ENCODE assay signal across 15 mouse cellular contexts in the genomic region with DNA sequence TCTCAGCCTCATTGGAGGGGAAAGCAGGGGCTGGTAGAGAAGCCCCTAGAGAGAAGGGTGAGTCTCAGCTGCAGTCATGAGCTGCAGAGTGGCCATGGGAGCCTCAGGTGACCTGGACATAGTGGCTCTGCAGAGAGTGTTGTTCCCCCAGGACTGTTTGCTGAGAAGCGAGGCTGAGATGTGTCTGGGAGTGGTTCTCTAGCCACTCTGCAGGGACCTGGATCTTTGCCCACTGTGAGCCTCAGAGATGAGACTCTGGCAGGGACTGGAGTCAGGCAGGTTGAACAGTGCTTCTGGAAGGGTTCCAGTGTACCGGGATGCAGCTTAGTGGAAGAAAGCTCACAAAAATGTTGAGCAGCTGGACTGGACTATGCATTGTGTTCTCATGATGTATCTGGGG.
DNase-seq lines count a peak whose midpoint lies in the region; ATAC-seq and TF ChIP-seq lines count a peak whose summit lies in the region.
"Had no signal": no experiment of that assay in that cellular context is flagged by ENCODE, and none has a peak within 500 bp of the region (broad histone marks: within the 10 kb centered on the region; RNA-seq: fewer than 3 reads in every experiment).

No protein-coding gene starts in this region.

- ATAC-seq in stomach, embryonic 16.5 days (ENCODE audit: insufficient read depth, low FRiP score), result no peak
- no peak for ATAC-seq in stomach, postnatal 0 days (ENCODE audit: low FRiP score, low TSS enrichment)
- ATAC-seq: CD4-positive, CD25-positive, alpha-beta regulatory T cell, adult 4 months; lung, postnatal 0 days had no signal

- no peaks in the 10 kb centered on the region for H3K9me3 ChIP-seq in stomach, embryonic 16.5 days (replicated peaks; ENCODE audit: control insufficient read depth, low read length)
- no peaks in the 10 kb centered on the region for H3K9me3 ChIP-seq in stomach, postnatal 0 days (ENCODE audit: control insufficient read depth, low read length)
- H3K9me3 ChIP-seq: embryonic facial prominence, embryonic 13.5 days; hindbrain, embryonic 15.5 days; limb, embryonic 13.5 days had no signal

- no peak for TF ChIP-seq CTCF in stomach, postnatal 0 days (IDR thresholded peaks at IDR 0.05; ENCODE audit: low read depth)

- H3K27me3 ChIP-seq in stomach, embryonic 16.5 days (ENCODE audit: control insufficient read depth, insufficient read depth, low read length), result no peaks in the 10 kb centered on the region
- H3K27me3 ChIP-seq in stomach, postnatal 0 days (ENCODE audit: control insufficient read depth, insufficient read depth, low read length), result no peaks in the 10 kb centered on the region
- H3K27me3 ChIP-seq: embryonic facial prominence, embryonic 13.5 days; hindbrain, embryonic 15.5 days; limb, embryonic 13.5 days had no signal

- H3K4me1 ChIP-seq in stomach, embryonic 16.5 days (ENCODE audit: control insufficient read depth, insufficient read depth, low read length), result no peaks in the 10 kb centered on the region
- no peaks in the 10 kb centered on the region for H3K4me1 ChIP-seq in stomach, postnatal 0 days (replicated peaks; ENCODE audit: control insufficient read depth, insufficient read depth)
- H3K4me1 ChIP-seq: embryonic facial prominence, embryonic 13.5 days; limb, embryonic 13.5 days had no signal

- no peak for TF ChIP-seq EP300 in stomach, postnatal 0 days (optimal IDR thresholded peaks at IDR 0.05)

- H3K9ac ChIP-seq in stomach, embryonic 16.5 days (ENCODE audit: low read length), result no peak overlapping the region
- H3K9ac ChIP-seq in stomach, postnatal 0 days (ENCODE audit: low read length), result no peak overlapping the region
- H3K9ac ChIP-seq: embryonic facial prominence, embryonic 13.5 days; hindbrain, embryonic 15.5 days; limb, embryonic 13.5 days had no signal

- peak; percentile 3 for DNase-seq in kidney, adult 18-20 months
- no peak for DNase-seq in kidney, adult 8-10 months
- DNase-seq in stomach, postnatal 0 days (ENCODE audit: low spot score), result no peak
- peak; percentile 9 for DNase-seq in cerebellum, adult 8-10 months
- peak; percentile 32 for DNase-seq in large intestine, adult 2 months (ENCODE audit: low read depth, low spot score)
- no peak for DNase-seq in gastrocnemius, postnatal 10 days
- DNase-seq in thymus, postnatal 0 days (ENCODE audit: low spot score), result no peak
- DNase-seq: thymus, postnatal 4 days had no signal

- no peak overlapping the region for H3K4me2 ChIP-seq in stomach, embryonic 16.5 days (ENCODE audit: low read depth, low read length)
- H3K4me2 ChIP-seq in stomach, postnatal 0 days (replicated peaks; ENCODE audit: low read depth), result no peak overlapping the region
- H3K4me2 ChIP-seq: embryonic facial prominence, embryonic 13.5 days; hindbrain, embryonic 15.5 days; limb, embryonic 13.5 days had no signal

- H3K27ac ChIP-seq in stomach, embryonic 16.5 days (ENCODE audit: low read length), result peak overlapping the region; percentile 18; the same call in 1 of the 2 replicates
- H3K27ac ChIP-seq in stomach, postnatal 0 days (replicated peaks), result no peak overlapping the region
- H3K27ac ChIP-seq: embryonic facial prominence, embryonic 13.5 days; hindbrain, embryonic 15.5 days; layer of hippocampus, adult 2 months; limb, embryonic 13.5 days had no signal

- H3K4me3 ChIP-seq in stomach, embryonic 16.5 days (replicated peaks; ENCODE audit: low read length), result no peak overlapping the region
- no peak overlapping the region for H3K4me3 ChIP-seq in stomach, postnatal 0 days (ENCODE audit: low read depth, low read length)
- H3K4me3 ChIP-seq: embryonic facial prominence, embryonic 13.5 days; hindbrain, embryonic 15.5 days; layer of hippocampus, adult 2 months; limb, embryonic 13.5 days had no signal

- WGBS in stomach, embryonic 16.5 days, result 48% methylated on average over 2 of the region's 2 CpGs
- WGBS in stomach, postnatal 0 days, result 45% methylated on average over 2 of the region's 2 CpGs
- 15% methylated on average over 2 of the region's 2 CpGs for WGBS in large intestine, adult 2 months

- H3K36me3 ChIP-seq in stomach, embryonic 16.5 days (ENCODE audit: control insufficient read depth, insufficient read depth, low read length), result no peaks in the 10 kb centered on the region
- H3K36me3 ChIP-seq in stomach, postnatal 0 days (ENCODE audit: control insufficient read depth, insufficient read depth, low read length), result no peaks in the 10 kb centered on the region
- H3K36me3 ChIP-seq: embryonic facial prominence, embryonic 13.5 days; hindbrain, embryonic 15.5 days; limb, embryonic 13.5 days had no signal

Comparison
In these comparisons a context has a peak if more than half of its experiments do, and no peak if none do; other contexts are left out.
1. DNase-seq: peak in kidney, adult 18-20 months (single experiment), cerebellum, adult 8-10 months (single experiment) and large intestine, adult 2 months (single experiment); none in kidney, adult 8-10 months (0 of 2), stomach, postnatal 0 days (single experiment), gastrocnemius, postnatal 10 days (single experiment) and thymus, postnatal 0 days (single experiment).